Mouse (Mus musculus): ENCODE results near the gene Pdcd2.

- TF ChIP-seq CTCF (IDR thresholded peaks at IDR 0.05; ENCODE audit: control insufficient read depth, insufficient read depth, insufficient replicate concordance, low read depth, low read length) (no peak), POLR2A (IDR thresholded peaks at IDR 0.05; ENCODE audit: control insufficient read depth, low read depth, low read length) (no peak)
Measured at GRCm38 (mm10) chr17:15472671-15473070, 54.4 kb downstream of the Pdcd2 start.
